In genomic region chr7:110688884-110689681, GRCm38 (mm10) we compare ENCODE assay signal across 8 mouse cellular contexts.
A peak's percentile ranks its signal among the peaks of the same experiment; 100 is the strongest.
DNase-seq lines count a peak whose midpoint lies in the region; ATAC-seq lines count a peak whose summit lies in the region.

No protein-coding gene starts in this region.

- H3K9me3 ChIP-seq in midbrain, embryonic 10.5 days (replicated peaks): no peaks in the 10 kb centered on the region
- no peaks in the 10 kb centered on the region for H3K9me3 ChIP-seq in midbrain, embryonic 11.5 days (ENCODE audit: control insufficient read depth, low read length)
- no peaks in the 10 kb centered on the region for H3K9me3 ChIP-seq in embryonic facial prominence, embryonic 11.5 days (replicated peaks; ENCODE audit: control insufficient read depth, low read length)
- H3K9me3 ChIP-seq in limb, embryonic 15.5 days: no peaks in the 10 kb centered on the region
- H3K9me3 ChIP-seq in neural tube, embryonic 13.5 days: no peaks in the 10 kb centered on the region

- intact Hi-C loops in heart, postnatal 25 days (cut with DNase I): loop anchor here (5.0 kb wide), 1 partner anchor 42 kb away; no protein-coding TSS in a partner anchor

- peak; percentile 58 for DNase-seq in midbrain, embryonic 10.5 days (ENCODE audit: low spot score)
- DNase-seq in midbrain, embryonic 11.5 days (ENCODE audit: low spot score, missing footprints): no peak
- peak; percentile 88 for DNase-seq in embryonic facial prominence, embryonic 11.5 days (ENCODE audit: low spot score)
- DNase-seq in heart, postnatal 25 days (ENCODE audit: low spot score): peak; percentile 82
- peak; percentile 48 to 64 for DNase-seq in urinary bladder, adult 18-20 months (ENCODE audit: low spot score in 2 of 2)

- peaks cover 4% of the 10 kb centered on the region; the same call in 1 of the 2 replicates for H3K4me1 ChIP-seq in midbrain, embryonic 10.5 days
- no peaks in the 10 kb centered on the region for H3K4me1 ChIP-seq in midbrain, embryonic 11.5 days (ENCODE audit: control insufficient read depth, insufficient read depth, low read length)
- H3K4me1 ChIP-seq in embryonic facial prominence, embryonic 11.5 days (ENCODE audit: control insufficient read depth, insufficient read depth, low read length): no peaks in the 10 kb centered on the region
- peaks cover 7% of the 10 kb centered on the region for H3K4me1 ChIP-seq in limb, embryonic 15.5 days
- peaks cover 8% of the 10 kb centered on the region; the same call in 1 of the 2 replicates for H3K4me1 ChIP-seq in neural tube, embryonic 13.5 days (replicated peaks)

- H3K4me3 ChIP-seq in midbrain, embryonic 10.5 days: no peak overlapping the region
- H3K4me3 ChIP-seq in midbrain, embryonic 11.5 days (ENCODE audit: low read depth, low read length): no peak overlapping the region
- H3K4me3 ChIP-seq in embryonic facial prominence, embryonic 11.5 days (ENCODE audit: low read depth, low read length): no peak overlapping the region
- no peak overlapping the region; the same call in 1 of the 2 replicates for H3K4me3 ChIP-seq in limb, embryonic 15.5 days
- no peak overlapping the region for H3K4me3 ChIP-seq in neural tube, embryonic 13.5 days

- no peak for ATAC-seq in midbrain, embryonic 11.5 days (ENCODE audit: low FRiP score)
- peak; percentile 86 for ATAC-seq in embryonic facial prominence, embryonic 11.5 days (replicated peaks; ENCODE audit: insufficient number of reproducible peaks, low FRiP score, low TSS enrichment, low read depth)
- ATAC-seq in limb, embryonic 15.5 days (ENCODE audit: insufficient number of reproducible peaks, low FRiP score, low TSS enrichment, low read depth): peak; percentile 61; the same call in 1 of the 2 replicates
- ATAC-seq in neural tube, embryonic 13.5 days (ENCODE audit: low read depth): peak; percentile 36; the same call in 1 of the 2 replicates
- no peak for ATAC-seq in erythroblast, adult 5-6 weeks (replicated peaks; ENCODE audit: low FRiP score, poor library complexity, severe bottlenecking)

- H3K27ac ChIP-seq in midbrain, embryonic 10.5 days (replicated peaks): 0 out of 2 replicates have a peak overlapping the region, but pooled peaks have one; percentile 10
- no peak overlapping the region for H3K27ac ChIP-seq in midbrain, embryonic 11.5 days (ENCODE audit: low read depth, low read length)
- H3K27ac ChIP-seq in embryonic facial prominence, embryonic 11.5 days (replicated peaks; ENCODE audit: low read depth, low read length): no peak overlapping the region
- peak overlapping the region; percentile 65 for H3K27ac ChIP-seq in limb, embryonic 15.5 days
- 0 out of 2 replicates have a peak overlapping the region, but pooled peaks have one; percentile 6 for H3K27ac ChIP-seq in neural tube, embryonic 13.5 days (replicated peaks)

- no peaks in the 10 kb centered on the region for H3K36me3 ChIP-seq in midbrain, embryonic 10.5 days
- H3K36me3 ChIP-seq in midbrain, embryonic 11.5 days (ENCODE audit: control insufficient read depth, insufficient read depth, low read length): no peaks in the 10 kb centered on the region
- no peaks in the 10 kb centered on the region for H3K36me3 ChIP-seq in embryonic facial prominence, embryonic 11.5 days (replicated peaks; ENCODE audit: control insufficient read depth, insufficient read depth, low read depth, low read length)
- H3K36me3 ChIP-seq in limb, embryonic 15.5 days: no peaks in the 10 kb centered on the region
- H3K36me3 ChIP-seq in neural tube, embryonic 13.5 days: no peaks in the 10 kb centered on the region

- WGBS in midbrain, embryonic 10.5 days: 51% methylated on average over 14 of the region's 14 CpGs
- 54% methylated on average over 14 of the region's 14 CpGs for WGBS in midbrain, embryonic 11.5 days
- 36% methylated on average over 14 of the region's 14 CpGs for WGBS in embryonic facial prominence, embryonic 11.5 days
- WGBS in limb, embryonic 15.5 days: 18% methylated on average over 14 of the region's 14 CpGs
- WGBS in neural tube, embryonic 13.5 days: 42% methylated on average over 14 of the region's 14 CpGs

- H3K27me3 ChIP-seq in midbrain, embryonic 10.5 days (ENCODE audit: low read depth, poor library complexity, severe bottlenecking): no peaks in the 10 kb centered on the region
- H3K27me3 ChIP-seq in midbrain, embryonic 11.5 days (ENCODE audit: control insufficient read depth, insufficient read depth, low read length): no peaks in the 10 kb centered on the region
- no peaks in the 10 kb centered on the region for H3K27me3 ChIP-seq in embryonic facial prominence, embryonic 11.5 days (ENCODE audit: control insufficient read depth, insufficient read depth, low read length)
- no peaks in the 10 kb centered on the region for H3K27me3 ChIP-seq in limb, embryonic 15.5 days
- no peaks in the 10 kb centered on the region for H3K27me3 ChIP-seq in neural tube, embryonic 13.5 days

- H3K9ac ChIP-seq in midbrain, embryonic 11.5 days (ENCODE audit: low read length): no peak overlapping the region
- no peak overlapping the region for H3K9ac ChIP-seq in embryonic facial prominence, embryonic 11.5 days (replicated peaks; ENCODE audit: low read length)
- no peak overlapping the region for H3K9ac ChIP-seq in limb, embryonic 15.5 days
- H3K9ac ChIP-seq in neural tube, embryonic 13.5 days: no peak overlapping the region

- no peak overlapping the region for H3K4me2 ChIP-seq in midbrain, embryonic 11.5 days
- no peak overlapping the region for H3K4me2 ChIP-seq in embryonic facial prominence, embryonic 11.5 days (ENCODE audit: low read depth, low read length)
- H3K4me2 ChIP-seq in limb, embryonic 15.5 days: peak overlapping the region; percentile 20
- no peak overlapping the region; the same call in 1 of the 2 replicates for H3K4me2 ChIP-seq in neural tube, embryonic 13.5 days

Comparison
In these comparisons a context has a peak if more than half of its experiments do, and no peak if none do; other contexts are left out.
1. H3K27ac ChIP-seq: peak in midbrain, embryonic 10.5 days (single experiment), limb, embryonic 15.5 days (single experiment) and neural tube, embryonic 13.5 days (single experiment); none in midbrain, embryonic 11.5 days (single experiment) and embryonic facial prominence, embryonic 11.5 days (single experiment).
2. ATAC-seq: peak in embryonic facial prominence, embryonic 11.5 days (single experiment), limb, embryonic 15.5 days (single experiment) and neural tube, embryonic 13.5 days (single experiment); none in midbrain, embryonic 11.5 days (single experiment) and erythroblast, adult 5-6 weeks (single experiment).